Mouse (Mus musculus) C2C12 (cell line): Measurements from ENCODE around the gene Gm17581.

ENCODE experiments used
- CEBPB ChIP-seq: IDR thresholded peaks from one replicate; pipeline ENCODE4 v1.6.1; 2011; ENCODE audit warnings: low read depth, mild to moderate bottlenecking, control low read depth, moderate library complexity
- CTCF ChIP-seq: IDR thresholded peaks from one replicate; pipeline ENCODE4 v1.5.1; 2011; ENCODE audit not compliant: control insufficient read depth, insufficient read depth, insufficient read length
- MAX ChIP-seq: IDR thresholded peaks from one replicate; pipeline ENCODE4 v1.6.1; 2011; ENCODE audit warnings: mild to moderate bottlenecking, control low read depth
- MYOD1 ChIP-seq: IDR thresholded peaks from one replicate; pipeline ENCODE4 v1.6.1; 2011; ENCODE audit warnings: low read depth; ENCODE audit not compliant: control insufficient read depth, insufficient read length
- USF1 ChIP-seq: IDR thresholded peaks from one replicate; pipeline ENCODE4 v1.6.1; 2011; ENCODE audit warnings: low read depth, mild to moderate bottlenecking, control low read depth, moderate library complexity

DNA sequence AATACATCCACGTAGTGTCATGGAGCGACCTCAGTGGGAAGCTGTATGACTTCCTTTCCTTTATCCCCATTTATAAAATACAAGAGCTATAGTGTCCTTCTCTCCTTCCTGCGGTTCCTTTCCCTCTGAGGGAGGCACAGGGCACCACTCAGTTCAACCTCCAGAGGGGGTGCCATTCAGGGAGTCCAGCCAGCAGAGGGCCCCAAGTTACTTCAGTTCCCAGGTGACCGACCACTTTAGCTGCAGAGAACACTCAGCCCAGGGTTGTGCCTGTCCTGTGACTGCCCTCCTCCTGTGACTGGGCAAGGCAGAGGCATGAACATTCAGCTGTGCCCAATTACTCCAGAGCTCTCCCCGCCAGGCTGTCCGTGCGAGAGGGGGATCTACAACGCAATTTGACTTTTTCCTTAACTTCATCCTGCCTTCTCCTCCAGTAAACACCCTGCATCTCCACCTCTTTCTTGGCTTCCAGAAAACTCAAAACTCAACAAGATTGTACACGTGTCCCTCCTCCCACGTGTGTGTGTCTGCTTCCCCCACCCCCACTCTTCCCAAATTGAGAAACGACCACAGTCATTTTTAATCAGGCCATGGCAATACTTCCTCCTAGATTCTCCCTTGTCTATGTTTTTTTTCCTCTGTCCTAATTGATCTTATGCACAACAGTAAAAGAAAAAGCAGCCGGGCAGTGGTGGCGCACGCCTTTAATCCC is 21.3 kb upstream of the Gm17581 start:
- TF ChIP-seq CEBPB (no peak), CTCF (no peak), USF1 (no peak), MYOD1 (no peak), MAX (no peak)
